Mouse (Mus musculus) embryonic facial prominence, embryonic 14.5 days (tissue): ENCODE results near the gene Pdlim1. TPM values are rescaled to one million over a fixed set of nuclear protein-coding genes. Genes with fewer than 3 reads are reported as not detected.

Experiments used
- ATAC-seq: fragments of 200-750 bp; cut with Nextera tagmentation; 2 replicates; pipeline ENCODE4 v1.8.0; 2017; ENCODE audit warnings: low read depth, moderate number of reproducible peaks, moderate TSS enrichment
- DNase-seq: peaks from one replicate; pipeline ENCODE4 v3.0.0-alpha.2; 2015; ENCODE audit warnings: low spot score
- H3K27ac ChIP-seq: fragments of 300-500 bp; sonication (generic); replicated peaks from 2 replicates; pipeline ENCODE4 v1.5.1; 2014; ENCODE audit warnings: low read depth, mild to moderate bottlenecking, low read length, moderate library complexity
- H3K27me3 ChIP-seq: fragments of 300-500 bp; sonication (generic); replicated peaks from 2 replicates; pipeline ENCODE4 v1.6.1; 2014; ENCODE audit warnings: low read length; ENCODE audit not compliant: control insufficient read depth, insufficient read depth
- H3K36me3 ChIP-seq: fragments of 300-500 bp; sonication (generic); 2 replicates; pipeline ENCODE4 v1.6.1; 2014; ENCODE audit warnings: low read length, mixed read lengths; ENCODE audit not compliant: control insufficient read depth, insufficient read depth
- H3K4me1 ChIP-seq: fragments of 300-500 bp; sonication (generic); 2 replicates; pipeline ENCODE4 v1.6.1; 2014; ENCODE audit warnings: antibody characterized with exemption, low read length; ENCODE audit not compliant: control insufficient read depth, insufficient read depth
- H3K4me2 ChIP-seq: fragments of 300-500 bp; sonication (generic); 2 replicates; pipeline ENCODE4 v1.6.1; 2014; ENCODE audit warnings: low read depth, mild to moderate bottlenecking, low read length, moderate library complexity, mixed read lengths
- H3K4me3 ChIP-seq: fragments of 300-500 bp; sonication (generic); 2 replicates; pipeline ENCODE4 v1.5.1; 2014; ENCODE audit warnings: low read depth, mild to moderate bottlenecking, low read length
- H3K9ac ChIP-seq: fragments of 300-500 bp; sonication (generic); 2 replicates; pipeline ENCODE4 v1.6.1; 2014; ENCODE audit warnings: low read depth, mild to moderate bottlenecking, low read length, moderate library complexity, mixed read lengths
- H3K9me3 ChIP-seq: fragments of 300-500 bp; sonication (generic); 2 replicates; pipeline ENCODE4 v1.6.1; 2016; ENCODE audit warnings: low read length; ENCODE audit not compliant: control insufficient read depth
- WGBS: fragments of 180-500 bp; shearing (Covaris S2); extraction: QIAGEN DNeasy Blood & Tissue Kit; methylation state at CpG from one replicate; pipeline ENCODE4 v1.1.7; 2014; 5-methylcytosine and 5-hydroxymethylcytosine counted together
- polyA plus RNA-seq: library from polyadenylated mRNA; unstranded; fragments of >200 nt; fragmentation: Nextera tagmentation; extraction: Ambion mirVana; gene quantifications from 2 replicates; pipeline ENCODE4 v1.2.1, GENCODE M21; 2014

Gene Pdlim1
- polyA plus RNA-seq, 1 experiment from 2014 or later, result 150 TPM

- Histone ChIP-seq H3K9me3 (no peaks in the 10 kb centered on the region), H3K9ac (no peak overlapping the region), H3K36me3 (peaks cover 6% of the 10 kb centered on the region; the same call in 1 of the 2 replicates), H3K4me2 (no peak overlapping the region), H3K27ac (no peak overlapping the region), H3K4me1 (no peaks in the 10 kb centered on the region), H3K27me3 (no peaks in the 10 kb centered on the region), H3K4me3 (no peak overlapping the region)
- WGBS, result 69% methylated on average over 7 of the region's 7 CpGs
- DNase-seq (no peak), ATAC-seq (no peak)
These were observed 35.9 kb upstream of the Pdlim1 start for GRCm38 (mm10) chr19:40307550-40307949.

GRCm38 (mm10) chr19:40306631-40307030 lies 35.0 kb upstream of the Pdlim1 start:
- H3K4me1 ChIP-seq, result no peaks in the 10 kb centered on the region
- 30% methylated on average over 2 of the region's 2 CpGs for WGBS
- no peak overlapping the region for H3K9ac ChIP-seq
- no peak overlapping the region for H3K4me3 ChIP-seq
- no peaks in the 10 kb centered on the region for H3K9me3 ChIP-seq
- peaks cover 6% of the 10 kb centered on the region; the same call in 1 of the 2 replicates for H3K36me3 ChIP-seq
- no peak overlapping the region for H3K4me2 ChIP-seq
- no peak for ATAC-seq
- no peak for DNase-seq
- H3K27ac ChIP-seq, result no peak overlapping the region
- no peaks in the 10 kb centered on the region for H3K27me3 ChIP-seq

- H3K4me3 ChIP-seq, result no peak overlapping the region
- 69% methylated on average over 7 of the region's 7 CpGs for WGBS
These were observed 33.8 kb upstream of the Pdlim1 start for GRCm38 (mm10) chr19:40305456-40305855.

GRCm38 (mm10) chr19:40302916-40303315 lies 31.3 kb upstream of the Pdlim1 start:
- Histone ChIP-seq H3K4me3 (no peak overlapping the region), H3K27ac (no peak overlapping the region), H3K4me2 (no peak overlapping the region), H3K27me3 (no peaks in the 10 kb centered on the region), H3K9me3 (no peaks in the 10 kb centered on the region), H3K4me1 (no peaks in the 10 kb centered on the region), H3K36me3 (no peaks in the 10 kb centered on the region), H3K9ac (no peak overlapping the region)
- DNase-seq (peak; percentile 59), ATAC-seq (peak; percentile 48; the same call in 1 of the 2 replicates)
- 62% methylated on average over 9 of the region's 9 CpGs for WGBS

More at GRCm38 (mm10) chr19:40305456-40305855, 33.8 kb upstream of the Pdlim1 start:
- H3K9ac ChIP-seq, result no peak overlapping the region
- H3K27ac ChIP-seq, result no peak overlapping the region
- H3K9me3 ChIP-seq, result no peaks in the 10 kb centered on the region
- DNase-seq (no peak), ATAC-seq (no peak)
- H3K4me1 ChIP-seq, result no peaks in the 10 kb centered on the region
- no peaks in the 10 kb centered on the region for H3K27me3 ChIP-seq
- H3K36me3 ChIP-seq, result no peaks in the 10 kb centered on the region
- H3K4me2 ChIP-seq, result no peak overlapping the region

- no peak for ATAC-seq
- Histone ChIP-seq H3K4me1 (no peaks in the 10 kb centered on the region), H3K4me2 (no peak overlapping the region), H3K9me3 (no peaks in the 10 kb centered on the region), H3K27me3 (no peaks in the 10 kb centered on the region), H3K36me3 (no peaks in the 10 kb centered on the region), H3K4me3 (no peak overlapping the region), H3K9ac (no peak overlapping the region), H3K27ac (no peak overlapping the region)
- WGBS, result 75% methylated on average over 5 of the region's 5 CpGs
- DNase-seq, result no peak
These were observed 30.8 kb upstream of the Pdlim1 start for GRCm38 (mm10) chr19:40302477-40302876.

- no peak for ATAC-seq
- no peak overlapping the region for H3K4me3 ChIP-seq
- H3K4me1 ChIP-seq, result no peaks in the 10 kb centered on the region
- 67% methylated on average over 12 of the region's 12 CpGs for WGBS
- no peaks in the 10 kb centered on the region for H3K9me3 ChIP-seq
- H3K27me3 ChIP-seq, result no peaks in the 10 kb centered on the region
- H3K36me3 ChIP-seq, result no peaks in the 10 kb centered on the region
- H3K9ac ChIP-seq, result no peak overlapping the region
- no peak overlapping the region for H3K4me2 ChIP-seq
- peak; percentile 27 for DNase-seq
- no peak overlapping the region for H3K27ac ChIP-seq
These were observed 28.5 kb upstream of the Pdlim1 start for GRCm38 (mm10) chr19:40299983-40300759.

GRCm38 (mm10) chr19:40299182-40299581 lies 27.5 kb upstream of the Pdlim1 start:
- H3K4me2 ChIP-seq, result no peak overlapping the region
- WGBS, result 50% methylated on average over 6 of the region's 6 CpGs

GRCm38 (mm10) chr19:40298574-40298973 lies 26.9 kb upstream of the Pdlim1 start:
- DNase-seq (no peak), ATAC-seq (no peak)
- Histone ChIP-seq H3K9ac (no peak overlapping the region), H3K27ac (no peak overlapping the region), H3K9me3 (no peaks in the 10 kb centered on the region), H3K4me3 (no peak overlapping the region), H3K27me3 (no peaks in the 10 kb centered on the region), H3K4me1 (no peaks in the 10 kb centered on the region), H3K36me3 (no peaks in the 10 kb centered on the region), H3K4me2 (no peak overlapping the region)
- WGBS, result 78% methylated on average over 2 of the region's 2 CpGs

More at GRCm38 (mm10) chr19:40299182-40299581, 27.5 kb upstream of the Pdlim1 start:
- ATAC-seq (no peak), DNase-seq (no peak)
- H3K27me3 ChIP-seq, result no peaks in the 10 kb centered on the region
- H3K4me1 ChIP-seq, result no peaks in the 10 kb centered on the region
- no peaks in the 10 kb centered on the region for H3K36me3 ChIP-seq
- H3K9ac ChIP-seq, result no peak overlapping the region
- H3K4me3 ChIP-seq, result no peak overlapping the region
- H3K27ac ChIP-seq, result no peak overlapping the region
- H3K9me3 ChIP-seq, result no peaks in the 10 kb centered on the region

GRCm38 (mm10) chr19:40297798-40298144 lies 26.1 kb upstream of the Pdlim1 start:
- H3K27me3 ChIP-seq, result no peaks in the 10 kb centered on the region
- ATAC-seq (no peak), DNase-seq (no peak)
- H3K9ac ChIP-seq, result no peak overlapping the region
- H3K9me3 ChIP-seq, result no peaks in the 10 kb centered on the region
- H3K36me3 ChIP-seq, result no peaks in the 10 kb centered on the region
- H3K4me2 ChIP-seq, result no peak overlapping the region
- 59% methylated on average over 4 of the region's 4 CpGs for WGBS
- no peak overlapping the region for H3K27ac ChIP-seq
- no peak overlapping the region for H3K4me3 ChIP-seq
- no peaks in the 10 kb centered on the region for H3K4me1 ChIP-seq
